Mouse (Mus musculus): Measurements from ENCODE around the gene Map3k9.
A peak's percentile ranks its signal among the peaks of the same experiment; 100 is the strongest.

Map3k9 gene

GRCm38 (mm10) chr12:81787262-81787661 lies 6.3 kb upstream of the Map3k9 start:
- no peak for DNase-seq (ENCODE audit: low read depth, low spot score)

GRCm38 (mm10) chr12:81783301-81783700 lies 2.3 kb upstream of the Map3k9 start:
- DNase-seq (ENCODE audit: low read depth, low spot score) = no peak

GRCm38 (mm10) chr12:81782606-81783005 lies 1.6 kb upstream of the Map3k9 start:
- DNase-seq (ENCODE audit: low read depth, low spot score) = no peak

GRCm38 (mm10) chr12:81780271-81781093 lies 493 bp downstream of the Map3k9 start:
- no peak for DNase-seq (ENCODE audit: low read depth, low spot score)

GRCm38 (mm10) chr12:81779831-81780230 lies 1.1 kb downstream of the Map3k9 start:
- no peak for DNase-seq (ENCODE audit: low read depth, low spot score)

GRCm38 (mm10) chr12:81776191-81776590 lies 4.8 kb downstream of the Map3k9 start:
- DNase-seq (ENCODE audit: low read depth, low spot score) = no peak

- no peak for DNase-seq (ENCODE audit: low read depth, low spot score)
Observed at GRCm38 (mm10) chr12:81775641-81776040, 5.3 kb downstream of the Map3k9 start.

- DNase-seq (ENCODE audit: low read depth, low spot score) = no peak
Observed at GRCm38 (mm10) chr12:81774186-81774585, 6.8 kb downstream of the Map3k9 start.

- no peak for DNase-seq (ENCODE audit: low read depth, low spot score)
Observed at GRCm38 (mm10) chr12:81769458-81769857, 11.5 kb downstream of the Map3k9 start.

- no peak for DNase-seq (ENCODE audit: low read depth, low spot score)
Observed at GRCm38 (mm10) chr12:81765386-81765785, 15.6 kb downstream of the Map3k9 start.

GRCm38 (mm10) chr12:81764370-81764769 lies 16.6 kb downstream of the Map3k9 start:
- no peak for DNase-seq (ENCODE audit: low read depth, low spot score)

- DNase-seq (ENCODE audit: low read depth, low spot score) = no peak
Observed at GRCm38 (mm10) chr12:81754651-81755050, 26.3 kb downstream of the Map3k9 start.

GRCm38 (mm10) chr12:81751116-81751515 lies 29.9 kb downstream of the Map3k9 start:
- no peak for DNase-seq (ENCODE audit: low read depth, low spot score)

GRCm38 (mm10) chr12:81748918-81749317 lies 32.1 kb downstream of the Map3k9 start:
- DNase-seq (ENCODE audit: low read depth, low spot score) = no peak

GRCm38 (mm10) chr12:81748021-81748576 lies 32.9 kb downstream of the Map3k9 start:
- no peak for DNase-seq (ENCODE audit: low read depth, low spot score)

- DNase-seq (ENCODE audit: low read depth, low spot score) = no peak
Observed at GRCm38 (mm10) chr12:81746400-81747024, 34.5 kb downstream of the Map3k9 start.

- no peak for DNase-seq (ENCODE audit: low read depth, low spot score)
Observed at GRCm38 (mm10) chr12:81735246-81736070, 45.5 kb downstream of the Map3k9 start.

- peak; percentile 59 for DNase-seq (ENCODE audit: low read depth, low spot score)
Observed at GRCm38 (mm10) chr12:81726246-81726822, 54.6 kb downstream of the Map3k9 start.

GRCm38 (mm10) chr12:81724776-81725175 lies 56.2 kb downstream of the Map3k9 start:
- no peak for DNase-seq (ENCODE audit: low read depth, low spot score)

- no peak for DNase-seq (ENCODE audit: low read depth, low spot score)
Observed at GRCm38 (mm10) chr12:81723375-81723774, 57.6 kb downstream of the Map3k9 start.

GRCm38 (mm10) chr12:81719715-81720114 lies 61.3 kb downstream of the Map3k9 start:
- DNase-seq (ENCODE audit: low read depth, low spot score) = no peak

GRCm38 (mm10) chr12:81719161-81719560 lies 61.8 kb downstream of the Map3k9 start:
- no peak for DNase-seq (ENCODE audit: low read depth, low spot score)

All from brain, embryonic 18.5 days (tissue).